Mouse (Mus musculus) lung, embryonic 15.5 days (tissue): Measurements from ENCODE around the gene Slc35b4. TPM values are rescaled to one million over a fixed set of nuclear protein-coding genes. Genes with fewer than 3 reads are reported as not detected.

Experiments
- ATAC-seq: fragments of 200-750 bp; cut with Nextera tagmentation; 2 replicates; pipeline ENCODE4 v1.8.0; 2017; ENCODE audit warnings: moderate number of reproducible peaks, borderline replicate concordance; ENCODE audit not compliant: low FRiP score, low TSS enrichment; ENCODE audit errors: extremely low read depth
- H3K27ac ChIP-seq: fragments of 300-500 bp; sonication (generic); 2 replicates; pipeline ENCODE4 v1.5.1; 2015; ENCODE audit warnings: moderate library complexity, mild to moderate bottlenecking, inconsistent platforms
- H3K27me3 ChIP-seq: fragments of 300-500 bp; sonication (generic); 2 replicates; pipeline ENCODE4 v1.6.1; 2015; ENCODE audit warnings: inconsistent platforms
- H3K36me3 ChIP-seq: fragments of 300-500 bp; sonication (generic); 2 replicates; pipeline ENCODE4 v1.6.1; 2015; ENCODE audit warnings: inconsistent platforms
- H3K4me1 ChIP-seq: fragments of 300-500 bp; sonication (generic); 2 replicates; pipeline ENCODE4 v1.6.1; 2015; ENCODE audit warnings: inconsistent platforms
- H3K4me2 ChIP-seq: fragments of 300-500 bp; sonication (generic); 2 replicates; pipeline ENCODE4 v1.6.1; 2015; ENCODE audit warnings: inconsistent platforms, mild to moderate bottlenecking, moderate library complexity
- H3K4me3 ChIP-seq: fragments of 300-500 bp; sonication (generic); 2 replicates; pipeline ENCODE4 v1.5.1; 2015; ENCODE audit warnings: mild to moderate bottlenecking, inconsistent platforms
- H3K9ac ChIP-seq: fragments of 300-500 bp; sonication (generic); 2 replicates; pipeline ENCODE4 v1.6.1; 2015; ENCODE audit warnings: inconsistent platforms
- H3K9me3 ChIP-seq: fragments of 300-500 bp; sonication (generic); 2 replicates; pipeline ENCODE4 v1.6.1; 2016; ENCODE audit warnings: inconsistent platforms
- WGBS: fragments of 180-500 bp; shearing (Covaris S2); methylation state at CpG from one replicate; pipeline ENCODE4 v1.1.7; 2015; 5-methylcytosine and 5-hydroxymethylcytosine counted together
- polyA plus RNA-seq: library from polyadenylated mRNA; unstranded; fragments of >200 nt; fragmentation: Nextera tagmentation; extraction: Ambion mirVana; gene quantifications from 2 replicates; pipeline ENCODE4 v1.2.1, GENCODE M21; 2015

Slc35b4 gene
- 59.2 and 61.8 TPM in 2 replicates for polyA plus RNA-seq

DNA sequence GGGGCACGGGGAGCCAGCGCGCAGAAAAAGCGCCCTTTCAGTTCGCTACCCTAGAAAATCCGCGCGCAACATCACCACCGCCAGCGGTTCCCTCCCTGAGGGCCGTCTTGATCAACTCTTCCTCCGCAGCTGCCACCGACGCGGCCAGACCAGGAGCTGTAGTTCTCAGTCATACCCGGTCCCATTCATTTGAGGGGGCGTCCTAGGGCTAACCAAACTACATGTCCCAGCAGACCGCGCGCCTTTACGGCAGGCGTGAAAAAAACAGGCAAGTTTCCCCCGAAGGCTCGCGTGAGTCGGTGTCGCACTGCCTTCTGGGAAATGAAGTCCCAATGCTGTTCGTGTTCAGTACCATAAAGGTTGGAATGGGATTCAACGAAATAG is at the start of gene Slc35b4:
Gene Slc35b4, minus strand, starts transcription at position 248 of the 384 bp plus-strand sequence.
- H3K4me1 ChIP-seq, result peaks cover 28% of the 10 kb centered on the region
- no peaks in the 10 kb centered on the region for H3K9me3 ChIP-seq
- H3K4me2 ChIP-seq, result peak within 1 kb of the TSS; percentile 69
- no peaks in the 10 kb centered on the region for H3K27me3 ChIP-seq
- H3K27ac ChIP-seq, result peak within 1 kb of the TSS; percentile 86
- under 1% methylated on average over 29 of the region's 29 CpGs for WGBS
- H3K9ac ChIP-seq, result peak within 1 kb of the TSS; percentile 85
- peak within 1 kb of the TSS; percentile 80 for H3K4me3 ChIP-seq
- H3K36me3 ChIP-seq, result no peaks in the 10 kb centered on the region; the same call in 1 of the 2 replicates
- peak; percentile 99 for ATAC-seq

DNA sequence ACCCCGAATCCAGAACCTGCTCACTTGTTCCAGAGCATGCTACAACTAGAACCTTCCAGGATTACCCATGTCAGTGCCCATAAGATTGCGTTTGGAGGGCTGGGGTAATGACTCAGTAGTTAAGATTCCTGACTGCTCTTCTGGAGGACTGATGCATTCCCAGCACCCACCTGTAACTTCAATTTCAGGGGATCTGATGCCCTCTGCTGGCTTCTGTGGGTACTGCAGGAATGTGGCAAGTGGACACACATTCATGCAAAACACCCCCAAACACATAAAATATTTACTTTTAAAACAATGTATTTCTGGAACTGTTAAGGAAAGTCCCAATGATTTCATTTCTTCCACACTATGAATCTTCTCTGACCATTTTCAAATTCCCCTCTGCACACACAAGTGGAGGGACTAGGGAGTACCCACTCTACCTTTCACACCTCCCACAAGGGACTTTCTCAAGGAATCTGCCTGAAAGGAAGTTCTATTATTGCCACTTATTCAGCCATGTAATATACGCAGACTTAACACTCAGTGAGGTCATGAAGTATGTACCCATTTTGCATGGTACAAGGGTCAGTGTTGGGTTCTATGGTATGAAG is 48.2 kb upstream of the Slc35b4 start:
- Histone ChIP-seq H3K9ac (no peak overlapping the region), H3K4me3 (no peak overlapping the region), H3K4me2 (no peak overlapping the region), H3K36me3 (no peaks in the 10 kb centered on the region), H3K4me1 (no peaks in the 10 kb centered on the region), H3K27me3 (no peaks in the 10 kb centered on the region), H3K9me3 (no peaks in the 10 kb centered on the region), H3K27ac (no peak overlapping the region)
- 93% methylated on average over 3 of the region's 3 CpGs for WGBS
- ATAC-seq, result no peak

DNA sequence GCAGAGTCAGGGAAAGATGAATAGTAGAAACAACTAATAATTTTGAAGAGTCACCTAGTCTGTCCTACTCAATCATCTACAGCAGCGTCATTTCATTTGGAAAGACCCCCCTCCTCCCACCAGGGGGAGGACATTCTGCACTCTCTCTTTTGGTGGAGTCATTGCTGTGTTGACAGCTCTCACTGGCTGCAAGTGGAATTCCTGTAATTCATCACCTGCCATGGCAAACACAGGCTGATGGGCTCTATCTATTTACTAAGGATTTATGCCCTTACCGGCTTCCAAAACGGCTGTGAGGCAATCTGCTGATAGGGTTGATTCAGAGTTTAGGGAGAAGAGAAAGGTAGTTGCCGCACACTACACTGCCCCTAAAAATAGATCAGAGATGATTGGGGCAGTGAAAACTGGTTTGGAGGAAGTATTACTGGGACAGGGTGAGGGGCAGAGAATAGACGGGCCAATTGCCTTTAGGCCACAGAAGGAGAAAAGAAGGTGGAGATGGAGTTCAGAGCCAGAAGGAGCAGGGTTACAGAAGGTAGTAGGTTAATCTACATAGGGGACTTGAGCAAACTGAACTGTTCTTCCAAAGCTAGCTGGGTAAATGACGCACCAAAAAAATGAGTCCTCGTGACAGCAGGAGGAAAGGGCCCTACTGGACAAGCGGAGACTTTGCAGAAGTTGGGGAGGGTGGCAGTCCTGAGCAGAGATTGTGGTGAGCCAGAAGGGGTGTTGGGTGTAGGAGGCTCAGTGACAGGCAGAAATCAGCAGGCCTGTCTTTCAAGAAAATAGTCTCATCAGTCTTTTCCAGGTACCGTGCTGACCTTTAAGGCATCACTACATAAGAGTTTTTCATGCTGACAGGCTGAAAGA is 39.8 kb upstream of the Slc35b4 start:
- ATAC-seq, result no peak
- H3K4me1 ChIP-seq, result no peaks in the 10 kb centered on the region
- no peaks in the 10 kb centered on the region for H3K27me3 ChIP-seq
- H3K9me3 ChIP-seq, result no peaks in the 10 kb centered on the region
- no peak overlapping the region for H3K4me3 ChIP-seq
- H3K4me2 ChIP-seq, result no peak overlapping the region
- 37% methylated on average over 9 of the region's 9 CpGs for WGBS
- no peak overlapping the region for H3K27ac ChIP-seq
- H3K9ac ChIP-seq, result no peak overlapping the region
- H3K36me3 ChIP-seq, result no peaks in the 10 kb centered on the region

DNA sequence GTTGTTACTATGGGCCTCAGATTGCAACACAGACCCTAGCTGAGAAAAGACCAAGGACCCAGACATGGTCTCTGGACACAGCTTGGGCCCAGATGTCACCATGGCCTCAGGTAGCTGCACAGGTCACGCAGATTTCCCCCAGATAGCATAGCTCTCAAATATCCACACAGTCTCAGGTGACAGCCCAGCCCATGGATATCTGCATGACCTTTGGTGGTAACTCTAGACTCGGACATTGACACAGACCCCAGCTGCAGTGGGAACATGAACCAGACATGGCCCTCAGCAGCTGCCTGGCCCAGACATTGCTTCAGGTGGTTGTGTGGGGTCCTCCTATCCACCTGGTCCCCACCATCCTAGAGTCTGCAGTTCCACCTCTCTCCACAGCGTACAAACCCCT is 28.8 kb upstream of the Slc35b4 start:
- H3K4me3 ChIP-seq, result no peak overlapping the region
- no peak overlapping the region for H3K4me2 ChIP-seq
- no peak overlapping the region for H3K9ac ChIP-seq
- H3K36me3 ChIP-seq, result no peaks in the 10 kb centered on the region
- H3K27me3 ChIP-seq, result no peaks in the 10 kb centered on the region
- H3K4me1 ChIP-seq, result no peaks in the 10 kb centered on the region
- H3K27ac ChIP-seq, result no peak overlapping the region
- no peak; the same call in 1 of the 2 replicates for ATAC-seq
- H3K9me3 ChIP-seq, result no peaks in the 10 kb centered on the region
- 79% methylated on average over 3 of the region's 3 CpGs for WGBS

DNA sequence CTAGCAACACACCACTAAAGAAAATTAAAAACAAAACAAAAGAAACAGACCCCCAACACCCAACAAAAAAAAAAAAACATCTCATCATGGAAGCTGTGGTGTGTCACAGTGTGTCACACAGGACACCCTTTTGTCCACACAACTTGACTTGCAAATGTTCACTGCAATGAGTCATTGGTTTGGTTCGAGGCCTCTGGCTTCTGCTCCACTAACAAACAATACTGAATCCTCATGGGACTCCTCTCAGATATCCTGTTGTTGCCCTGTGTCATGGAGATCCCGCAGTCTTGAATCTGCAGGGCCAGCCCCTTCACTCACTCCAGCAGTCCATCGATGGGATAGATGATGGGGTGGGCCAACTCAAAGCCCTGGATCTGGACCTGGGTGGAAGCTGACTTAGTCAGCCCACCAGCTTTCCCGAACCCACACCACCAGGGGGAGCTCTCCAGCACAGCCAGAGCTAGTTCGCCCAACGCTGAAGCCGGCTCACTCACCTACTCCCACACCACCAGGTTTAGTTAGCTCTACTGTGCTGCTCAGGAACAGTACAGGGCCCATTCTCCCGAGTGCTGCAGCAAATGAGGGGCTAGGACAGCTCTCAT is 28.2 kb upstream of the Slc35b4 start:
- Histone ChIP-seq H3K4me3 (no peak overlapping the region), H3K9me3 (no peaks in the 10 kb centered on the region), H3K36me3 (no peaks in the 10 kb centered on the region), H3K27me3 (no peaks in the 10 kb centered on the region), H3K4me2 (no peak overlapping the region), H3K9ac (no peak overlapping the region), H3K27ac (no peak overlapping the region), H3K4me1 (no peaks in the 10 kb centered on the region)
- WGBS, result 72% methylated on average over 8 of the region's 8 CpGs
- ATAC-seq, result no peak

DNA sequence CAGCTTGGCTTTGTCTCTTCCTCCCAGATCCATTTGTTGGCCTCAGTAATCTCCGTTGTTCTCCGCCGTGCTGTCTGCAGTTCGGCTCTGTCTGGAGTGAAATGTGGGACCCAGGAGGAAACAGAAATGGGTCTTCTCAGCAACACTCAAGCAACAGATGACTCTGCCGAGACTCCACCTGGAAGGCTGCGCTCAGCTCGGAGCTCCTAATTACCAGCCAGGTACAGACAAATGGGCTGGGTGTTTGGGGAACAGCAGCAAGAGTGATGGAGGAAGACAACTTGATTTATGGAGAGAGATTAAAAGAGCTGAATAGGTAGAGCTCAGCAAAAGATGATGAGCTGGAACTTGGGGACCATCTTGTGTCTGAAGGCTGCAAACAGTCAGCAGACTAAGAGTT is 26.6 kb upstream of the Slc35b4 start:
- H3K4me1 ChIP-seq, result no peaks in the 10 kb centered on the region
- H3K9ac ChIP-seq, result no peak overlapping the region
- no peaks in the 10 kb centered on the region for H3K36me3 ChIP-seq
- no peaks in the 10 kb centered on the region for H3K9me3 ChIP-seq
- H3K4me2 ChIP-seq, result no peak overlapping the region
- H3K27ac ChIP-seq, result no peak overlapping the region
- no peak for ATAC-seq
- WGBS, result 62% methylated on average over 7 of the region's 7 CpGs
- H3K4me3 ChIP-seq, result no peak overlapping the region
- no peaks in the 10 kb centered on the region for H3K27me3 ChIP-seq

DNA sequence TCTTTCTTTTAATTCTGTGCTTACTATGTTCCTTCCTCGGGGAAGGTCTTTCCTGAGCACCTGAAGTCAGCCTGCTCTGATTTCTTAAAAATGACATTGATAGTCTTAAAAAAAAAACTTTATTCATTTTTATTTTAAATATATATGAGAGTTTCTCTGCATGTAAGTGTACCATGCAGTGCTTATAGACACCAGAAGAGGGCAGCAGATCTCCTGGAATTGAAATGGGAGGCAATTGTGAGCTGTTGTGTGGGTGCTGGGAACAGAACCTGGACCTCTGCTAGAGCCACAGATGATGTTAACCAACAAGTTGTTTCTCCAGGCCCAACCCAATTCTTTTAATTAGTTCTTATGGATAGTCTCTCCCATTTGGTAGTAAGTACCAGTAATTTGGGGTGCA is 18.1 kb upstream of the Slc35b4 start:
- no peaks in the 10 kb centered on the region for H3K9me3 ChIP-seq
- H3K27me3 ChIP-seq, result no peaks in the 10 kb centered on the region
- H3K27ac ChIP-seq, result no peak overlapping the region
- H3K9ac ChIP-seq, result no peak overlapping the region
- H3K36me3 ChIP-seq, result no peaks in the 10 kb centered on the region
- no peak overlapping the region for H3K4me2 ChIP-seq
- ATAC-seq, result no peak
- no peak overlapping the region for H3K4me3 ChIP-seq
- no peaks in the 10 kb centered on the region for H3K4me1 ChIP-seq
- WGBS, result 86% methylated on average over 1 of the region's 1 CpGs

DNA sequence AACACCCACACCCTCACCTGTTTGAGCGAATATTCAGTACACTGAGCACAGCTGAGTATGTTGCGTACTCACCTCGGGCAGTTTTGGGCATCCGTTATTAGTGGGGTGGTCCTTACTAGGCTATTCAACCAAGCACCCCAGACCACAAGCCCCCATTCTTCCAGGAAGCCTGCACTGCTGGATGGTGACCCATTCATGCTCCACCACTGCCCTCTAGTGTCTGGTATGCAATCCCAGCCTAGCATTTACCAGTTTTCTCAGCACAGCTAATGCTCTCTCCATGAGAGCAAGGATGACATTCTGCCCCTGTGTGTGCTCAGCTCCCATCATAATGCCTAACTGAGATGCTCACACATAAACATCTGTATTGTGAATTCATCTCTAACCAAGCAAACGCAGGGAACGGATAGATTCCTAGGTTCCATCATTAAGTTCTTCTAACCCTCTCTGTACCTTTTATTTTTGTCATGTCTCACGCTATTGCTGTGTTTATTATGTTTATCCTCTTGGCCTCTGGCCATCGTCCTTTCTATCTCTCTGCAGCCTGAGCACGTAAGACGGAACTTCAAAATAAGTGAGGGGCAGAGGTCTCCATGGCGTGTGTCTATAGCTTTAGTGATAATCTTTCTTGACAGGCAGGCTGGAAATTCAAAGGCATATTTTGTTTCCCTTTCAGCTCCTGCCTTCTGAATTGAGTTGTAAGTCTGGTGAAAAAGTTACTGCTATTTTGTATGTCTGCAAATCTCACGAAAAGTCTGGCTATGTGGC is 17.0 kb upstream of the Slc35b4 start:
- 42% methylated on average over 12 of the region's 12 CpGs for WGBS
- H3K9ac ChIP-seq, result no peak overlapping the region
- no peak overlapping the region for H3K4me2 ChIP-seq
- no peaks in the 10 kb centered on the region for H3K27me3 ChIP-seq
- no peak overlapping the region for H3K4me3 ChIP-seq
- H3K9me3 ChIP-seq, result no peaks in the 10 kb centered on the region
- ATAC-seq, result peak; percentile 89
- no peaks in the 10 kb centered on the region for H3K36me3 ChIP-seq
- H3K27ac ChIP-seq, result no peak overlapping the region; the same call in 1 of the 2 replicates
- no peaks in the 10 kb centered on the region for H3K4me1 ChIP-seq

DNA sequence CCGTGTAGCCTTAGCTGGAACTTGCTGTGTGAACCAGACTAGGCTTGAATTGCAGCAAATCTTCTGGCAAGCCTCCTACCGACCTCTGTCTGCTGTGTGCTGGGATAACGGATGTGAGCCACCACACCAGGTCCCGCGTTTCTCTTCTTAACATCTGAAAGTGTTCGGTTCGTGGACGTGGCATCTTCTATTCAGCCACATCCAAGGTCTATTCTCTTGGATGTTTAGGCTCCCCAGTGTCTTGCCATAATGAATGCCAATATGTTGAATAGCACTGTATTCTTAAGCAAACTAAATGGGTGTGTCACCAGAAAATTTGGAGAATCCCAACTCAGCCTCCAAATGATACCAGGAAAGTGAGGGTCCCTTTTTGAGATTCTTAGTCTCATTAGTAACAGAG is 14.5 kb upstream of the Slc35b4 start:
- no peak for ATAC-seq
- H3K4me1 ChIP-seq, result no peaks in the 10 kb centered on the region
- H3K4me2 ChIP-seq, result no peak overlapping the region
- H3K27me3 ChIP-seq, result no peaks in the 10 kb centered on the region
- no peak overlapping the region for H3K4me3 ChIP-seq
- no peaks in the 10 kb centered on the region for H3K36me3 ChIP-seq
- no peak overlapping the region for H3K9ac ChIP-seq
- no peaks in the 10 kb centered on the region for H3K9me3 ChIP-seq
- no peak overlapping the region for H3K27ac ChIP-seq
- WGBS, result 84% methylated on average over 8 of the region's 8 CpGs

DNA sequence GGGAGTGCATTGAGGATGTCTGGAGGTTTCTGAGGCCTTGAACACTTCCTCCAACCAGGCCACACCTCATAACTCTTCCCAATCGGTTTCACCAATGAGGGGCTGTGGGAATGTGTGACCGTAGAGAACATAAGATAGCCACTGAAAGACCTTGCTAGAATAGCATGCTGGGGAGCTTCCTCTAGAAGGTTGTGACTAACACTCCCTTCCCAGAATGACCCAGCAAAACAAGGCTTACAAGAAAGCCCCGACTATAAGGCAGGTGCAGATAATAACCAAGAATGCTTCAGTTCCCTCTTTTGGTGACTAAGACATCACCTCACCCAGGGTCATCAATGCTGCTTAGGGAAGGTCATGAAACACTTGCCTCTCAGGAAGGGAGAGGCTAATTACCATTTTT is 12.6 kb upstream of the Slc35b4 start:
- Histone ChIP-seq H3K27ac (no peak overlapping the region), H3K27me3 (no peaks in the 10 kb centered on the region), H3K4me3 (no peak overlapping the region), H3K9ac (no peak overlapping the region), H3K9me3 (no peaks in the 10 kb centered on the region), H3K36me3 (no peaks in the 10 kb centered on the region), H3K4me1 (no peaks in the 10 kb centered on the region), H3K4me2 (no peak overlapping the region)
- 85% methylated on average over 3 of the region's 3 CpGs for WGBS
- ATAC-seq, result no peak

DNA sequence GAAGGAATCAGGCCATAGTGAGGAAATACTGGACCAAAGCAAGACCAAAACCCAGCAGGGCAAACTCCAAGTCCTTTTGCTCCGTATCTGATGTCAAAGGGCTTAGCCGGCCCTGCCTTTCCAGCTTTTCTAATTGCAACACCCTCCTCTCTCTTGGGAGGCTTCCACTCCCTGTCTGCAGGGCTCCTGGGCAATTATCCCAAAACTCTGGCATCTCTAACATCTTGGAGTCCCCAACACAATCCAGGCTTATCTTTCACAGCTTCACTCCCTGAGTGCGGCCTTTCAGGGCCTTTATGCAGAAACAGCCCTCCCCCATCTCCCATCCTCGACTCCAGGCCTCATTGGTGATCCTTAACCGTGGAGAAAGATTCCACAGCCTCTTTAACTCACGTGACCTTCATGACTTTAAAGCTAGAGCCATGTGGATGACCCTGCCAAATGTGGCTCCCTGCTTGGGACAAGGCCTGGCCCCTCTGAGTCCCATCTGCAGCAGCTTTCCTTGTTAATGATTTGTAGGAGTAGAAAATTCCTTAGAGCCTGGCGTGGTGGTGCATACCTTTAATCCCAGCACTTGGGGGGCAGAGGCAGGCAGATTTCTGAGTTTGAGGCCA is 11.2 kb upstream of the Slc35b4 start:
- H3K27ac ChIP-seq, result no peak overlapping the region
- no peaks in the 10 kb centered on the region for H3K4me1 ChIP-seq
- H3K4me2 ChIP-seq, result no peak overlapping the region
- no peaks in the 10 kb centered on the region for H3K27me3 ChIP-seq
- H3K36me3 ChIP-seq, result no peaks in the 10 kb centered on the region
- 42% methylated on average over 7 of the region's 7 CpGs for WGBS
- no peak overlapping the region for H3K9ac ChIP-seq
- no peak for ATAC-seq
- no peak overlapping the region for H3K4me3 ChIP-seq
- H3K9me3 ChIP-seq, result no peaks in the 10 kb centered on the region
